Mouse (Mus musculus) liver, embryonic 14.5 days (tissue): ENCODE measurements around the gene Csnk2a2.

Experiments
- CTCF ChIP-seq: IDR thresholded peaks from 2 replicates; pipeline ENCODE4 v1.5.1; 2016; ENCODE audit warnings: antibody characterized with exemption, low read depth, control low read depth
- EP300 ChIP-seq: IDR thresholded peaks from 2 replicates; pipeline ENCODE4 v1.6.1; 2016; ENCODE audit warnings: antibody characterized with exemption, low read depth

- TF ChIP-seq CTCF, result no peak
- no peak for TF ChIP-seq EP300
Measured at GRCm38 (mm10) chr8:95409518-95409917, 80.3 kb downstream of the Csnk2a2 start.
